Mouse (Mus musculus) intestine, embryonic 15.5 days (tissue): ENCODE measurements around the gene Mesp2. TPM values are rescaled to one million over a fixed set of nuclear protein-coding genes. Genes with fewer than 3 reads are reported as not detected.

Source experiments
- ATAC-seq: fragments of 200-750 bp; cut with Nextera tagmentation; 2 replicates; pipeline ENCODE4 v1.8.0; 2017; ENCODE audit warnings: moderate TSS enrichment, moderate library complexity
- H3K27ac ChIP-seq: fragments of 300-500 bp; sonication (generic); 2 replicates; pipeline ENCODE4 v1.5.1; 2015; ENCODE audit warnings: mild to moderate bottlenecking, inconsistent platforms
- H3K27me3 ChIP-seq: fragments of 300-500 bp; sonication (generic); replicated peaks from 2 replicates; pipeline ENCODE4 v1.6.1; 2015; ENCODE audit warnings: inconsistent platforms
- H3K36me3 ChIP-seq: fragments of 300-500 bp; sonication (generic); 2 replicates; pipeline ENCODE4 v1.6.1; 2015; ENCODE audit warnings: inconsistent platforms
- H3K4me1 ChIP-seq: fragments of 300-500 bp; sonication (generic); replicated peaks from 2 replicates; pipeline ENCODE4 v1.6.1; 2015; ENCODE audit warnings: inconsistent platforms
- H3K4me2 ChIP-seq: fragments of 300-500 bp; sonication (generic); replicated peaks from 2 replicates; pipeline ENCODE4 v1.6.1; 2015; ENCODE audit warnings: mild to moderate bottlenecking, inconsistent platforms
- H3K4me3 ChIP-seq: fragments of 300-500 bp; sonication (generic); replicated peaks from 2 replicates; pipeline ENCODE4 v1.5.1; 2015; ENCODE audit warnings: inconsistent platforms
- H3K9ac ChIP-seq: fragments of 300-500 bp; sonication (generic); 2 replicates; pipeline ENCODE4 v1.6.1; 2015; ENCODE audit warnings: inconsistent platforms
- H3K9me3 ChIP-seq: fragments of 300-500 bp; sonication (generic); 2 replicates; pipeline ENCODE4 v1.6.1; 2016; ENCODE audit warnings: inconsistent platforms
- WGBS: fragments of 180-500 bp; shearing (Covaris S2); methylation state at CpG from one replicate; pipeline ENCODE4 v1.1.7; 2015; 5-methylcytosine and 5-hydroxymethylcytosine counted together
- polyA plus RNA-seq: library from polyadenylated mRNA; unstranded; fragments of >200 nt; fragmentation: Nextera tagmentation; extraction: Ambion mirVana; gene quantifications from 2 replicates; pipeline ENCODE4 v1.2.1, GENCODE M21; 2015

The Mesp2 gene
- polyA plus RNA-seq, 1 experiment from 2014 or later, result 1.3 TPM

GRCm38 (mm10) chr7:79847456-79848451 lies 37.2 kb downstream of the Mesp2 start:
- peak; percentile 77 for ATAC-seq
- H3K27me3 ChIP-seq, result no peaks in the 10 kb centered on the region
- peak overlapping the region; percentile 82 for H3K4me2 ChIP-seq
- no peaks in the 10 kb centered on the region for H3K36me3 ChIP-seq
- H3K9ac ChIP-seq, result peak overlapping the region; percentile 64
- H3K9me3 ChIP-seq, result no peaks in the 10 kb centered on the region
- 5% methylated on average over 53 of the region's 53 CpGs for WGBS
- peaks cover 18% of the 10 kb centered on the region for H3K4me1 ChIP-seq
- peak overlapping the region; percentile 54 for H3K4me3 ChIP-seq
- peak overlapping the region; percentile 56 for H3K27ac ChIP-seq

- no peak for ATAC-seq
Observed at GRCm38 (mm10) chr7:79856305-79856704, 45.8 kb downstream of the Mesp2 start.

GRCm38 (mm10) chr7:79858202-79858934 lies 47.8 kb downstream of the Mesp2 start:
- no peaks in the 10 kb centered on the region for H3K9me3 ChIP-seq
- H3K36me3 ChIP-seq, result no peaks in the 10 kb centered on the region
- H3K27me3 ChIP-seq, result no peaks in the 10 kb centered on the region
- no peak overlapping the region for H3K9ac ChIP-seq
- no peak for ATAC-seq
- H3K4me2 ChIP-seq, result no peak overlapping the region; the same call in 1 of the 2 replicates
- no peak overlapping the region for H3K27ac ChIP-seq
- peaks cover 6% of the 10 kb centered on the region for H3K4me1 ChIP-seq
- no peak overlapping the region for H3K4me3 ChIP-seq
- 50% methylated on average over 11 of the region's 11 CpGs for WGBS

More at GRCm38 (mm10) chr7:79856305-79856704, 45.8 kb downstream of the Mesp2 start:
- H3K36me3 ChIP-seq, result no peaks in the 10 kb centered on the region
- H3K4me1 ChIP-seq, result peaks cover 6% of the 10 kb centered on the region
- no peak overlapping the region for H3K9ac ChIP-seq
- H3K27me3 ChIP-seq, result no peaks in the 10 kb centered on the region
- no peak overlapping the region for H3K27ac ChIP-seq
- WGBS, result 80% methylated on average over 4 of the region's 4 CpGs
- no peak overlapping the region for H3K4me2 ChIP-seq
- H3K9me3 ChIP-seq, result no peaks in the 10 kb centered on the region
- no peak overlapping the region for H3K4me3 ChIP-seq

GRCm38 (mm10) chr7:79858956-79859630 lies 48.6 kb downstream of the Mesp2 start:
- 64% methylated on average over 9 of the region's 9 CpGs for WGBS
- no peaks in the 10 kb centered on the region for H3K27me3 ChIP-seq
- H3K4me3 ChIP-seq, result no peak overlapping the region

GRCm38 (mm10) chr7:79860811-79861210 lies 50.3 kb downstream of the Mesp2 start, which contains the start of gene Anpep:
TSS of gene Anpep (minus strand) at chr7:79861059.
- H3K36me3 ChIP-seq, result no peaks in the 10 kb centered on the region
- ATAC-seq, result peak; percentile 57
- H3K4me3 ChIP-seq, result no peak within 1 kb of the TSS
- H3K9me3 ChIP-seq, result no peaks in the 10 kb centered on the region
- H3K4me1 ChIP-seq, result peaks cover 6% of the 10 kb centered on the region
- no peaks in the 10 kb centered on the region for H3K27me3 ChIP-seq
- WGBS, result 69% methylated on average over 9 of the region's 9 CpGs
- H3K4me2 ChIP-seq, result no peak within 1 kb of the TSS
- no peak within 1 kb of the TSS for H3K9ac ChIP-seq
- H3K27ac ChIP-seq, result no peak within 1 kb of the TSS

More at GRCm38 (mm10) chr7:79858956-79859630, 48.6 kb downstream of the Mesp2 start:
- no peaks in the 10 kb centered on the region for H3K9me3 ChIP-seq
- peaks cover 6% of the 10 kb centered on the region for H3K4me1 ChIP-seq
- H3K36me3 ChIP-seq, result no peaks in the 10 kb centered on the region
- H3K9ac ChIP-seq, result no peak overlapping the region
- no peak overlapping the region for H3K4me2 ChIP-seq
- H3K27ac ChIP-seq, result no peak overlapping the region
- no peak for ATAC-seq

- no peak; the same call in 1 of the 2 replicates for ATAC-seq
Observed at GRCm38 (mm10) chr7:79861794-79862193, 51.3 kb downstream of the Mesp2 start.

More at GRCm38 (mm10) chr7:79861794-79862193, 51.3 kb downstream of the Mesp2 start:
- Histone ChIP-seq H3K4me3 (no peak overlapping the region), H3K4me2 (no peak overlapping the region), H3K27ac (no peak overlapping the region), H3K27me3 (no peaks in the 10 kb centered on the region), H3K36me3 (no peaks in the 10 kb centered on the region), H3K9me3 (no peaks in the 10 kb centered on the region), H3K4me1 (peaks cover 6% of the 10 kb centered on the region), H3K9ac (no peak overlapping the region)
- WGBS, result 83% methylated on average over 8 of the region's 8 CpGs

Other genes starting within 250 kb of the Mesp2 start
- gene Rhcg, start 193.1 kb upstream of the Mesp2 start, polyA plus RNA-seq, result 0.34 TPM in 1 of 2 replicates, not detected in the other
- gene Ticrr, start 150.5 kb upstream of the Mesp2 start, polyA plus RNA-seq, result 8.9 and 9.2 TPM in 2 replicates
- 2.9 and 3.0 TPM in 2 replicates for gene Kif7, start 95.0 kb upstream of the Mesp2 start, polyA plus RNA-seq
- 0.16 TPM in 1 of 2 replicates, not detected in the other for gene Plin1, start 77.8 kb upstream of the Mesp2 start, polyA plus RNA-seq
- 9.6 and 12.6 TPM in 2 replicates for gene Pex11a, start 67.6 kb upstream of the Mesp2 start, polyA plus RNA-seq
- 0.20 and 0.30 TPM in 2 replicates for gene Wdr93, start 67.6 kb upstream of the Mesp2 start, polyA plus RNA-seq
- gene Mesp1, start 16.9 kb upstream of the Mesp2 start, polyA plus RNA-seq, result 0.13 and 0.21 TPM in 2 replicates
- 161 and 174 TPM in 2 replicates for gene Anpep, start 50.3 kb downstream of the Mesp2 start, polyA plus RNA-seq
- 27.6 and 36.8 TPM in 2 replicates for gene Ap3s2, start 109.9 kb downstream of the Mesp2 start, polyA plus RNA-seq
- 49.7 and 52.7 TPM in 2 replicates for gene Arpin, start 124.6 kb downstream of the Mesp2 start, polyA plus RNA-seq
- gene Zfp710, start 214.1 kb downstream of the Mesp2 start, polyA plus RNA-seq, result 13.5 and 13.6 TPM in 2 replicates